Mouse (Mus musculus): ENCODE data around the gene Sel1l. TPM values are rescaled to one million over a fixed set of nuclear protein-coding genes. Genes with fewer than 3 reads are reported as not detected.
"Not testable (repeated sequence)": the region's sequence is repeated elsewhere in the genome, so short reads cannot be mapped to it uniquely, and the experiment has no call there.

Sel1l gene
- polyA plus RNA-seq, 1 experiment from 2014 or later = 131 TPM

- WGBS = 65% methylated on average over 4 of the region's 4 CpGs
- no peak overlapping the region for H3K9ac ChIP-seq (ENCODE audit: low read length)
- no peaks in the 10 kb centered on the region for H3K9me3 ChIP-seq (replicated peaks; ENCODE audit: control insufficient read depth, low read length)
- H3K4me3 ChIP-seq (replicated peaks; ENCODE audit: low read length) = no peak overlapping the region
- no peak overlapping the region for H3K27ac ChIP-seq (ENCODE audit: low read length)
- no peaks in the 10 kb centered on the region for H3K36me3 ChIP-seq (ENCODE audit: control insufficient read depth, insufficient read depth, low read length)
- ATAC-seq (ENCODE audit: insufficient read depth, low FRiP score) = no peak
- H3K27me3 ChIP-seq (ENCODE audit: control insufficient read depth, insufficient read depth, low read length) = no peaks in the 10 kb centered on the region
- no peak overlapping the region for H3K4me2 ChIP-seq (ENCODE audit: low read depth, low read length)
- no peaks in the 10 kb centered on the region for H3K4me1 ChIP-seq (ENCODE audit: control insufficient read depth, insufficient read depth, low read length)
These were observed 57.1 kb downstream of the Sel1l start for GRCm38 (mm10) chr12:91791822-91792221.

- H3K4me2 ChIP-seq (ENCODE audit: low read depth, low read length) = no peak overlapping the region
- peak; percentile 11; the same call in 1 of the 2 replicates for ATAC-seq (ENCODE audit: insufficient read depth, low FRiP score)
- H3K27me3 ChIP-seq (ENCODE audit: control insufficient read depth, insufficient read depth, low read length) = no peaks in the 10 kb centered on the region
- H3K27ac ChIP-seq (ENCODE audit: low read length) = no peak overlapping the region
- 0 out of 2 replicates have a peak, but pooled peaks cover 5% of the 10 kb centered on the region for H3K4me1 ChIP-seq (ENCODE audit: control insufficient read depth, insufficient read depth, low read length)
- H3K36me3 ChIP-seq (ENCODE audit: control insufficient read depth, insufficient read depth, low read length) = no peaks in the 10 kb centered on the region
- no peaks in the 10 kb centered on the region for H3K9me3 ChIP-seq (replicated peaks; ENCODE audit: control insufficient read depth, low read length)
- H3K9ac ChIP-seq (ENCODE audit: low read length) = no peak overlapping the region
- H3K4me3 ChIP-seq (replicated peaks; ENCODE audit: low read length) = no peak overlapping the region
- WGBS = 57% methylated on average over 6 of the region's 6 CpGs
These were observed 59.2 kb downstream of the Sel1l start for GRCm38 (mm10) chr12:91789801-91790200.

- WGBS = 63% methylated on average over 3 of the region's 3 CpGs
These were observed 60.5 kb downstream of the Sel1l start for GRCm38 (mm10) chr12:91788446-91788845.

GRCm38 (mm10) chr12:91787959-91788437, 61.0 kb downstream of the Sel1l start, which contains the start of gene Ston2:
TSS of gene Ston2 (minus strand) at chr12:91788387.
- Histone ChIP-seq H3K27ac (ENCODE audit: low read length) (no peak within 1 kb of the TSS), H3K27me3 (ENCODE audit: control insufficient read depth, insufficient read depth, low read length) (no peaks in the 10 kb centered on the region), H3K4me3 (replicated peaks; ENCODE audit: low read length) (no peak within 1 kb of the TSS), H3K4me2 (ENCODE audit: low read depth, low read length) (no peak within 1 kb of the TSS), H3K4me1 (ENCODE audit: control insufficient read depth, insufficient read depth, low read length) (0 out of 2 replicates have a peak, but pooled peaks cover 5% of the 10 kb centered on the region), H3K36me3 (ENCODE audit: control insufficient read depth, insufficient read depth, low read length) (no peaks in the 10 kb centered on the region), H3K9ac (ENCODE audit: low read length) (no peak within 1 kb of the TSS), H3K9me3 (replicated peaks; ENCODE audit: control insufficient read depth, low read length) (no peaks in the 10 kb centered on the region)
- WGBS = 57% methylated on average over 9 of the region's 9 CpGs
- no peak for ATAC-seq (ENCODE audit: insufficient read depth, low FRiP score)

More at GRCm38 (mm10) chr12:91788446-91788845, 60.5 kb downstream of the Sel1l start:
- not testable (repeated sequence) for H3K27ac ChIP-seq (ENCODE audit: low read length); H3K36me3 ChIP-seq (ENCODE audit: control insufficient read depth, insufficient read depth, low read length); H3K9me3 ChIP-seq (replicated peaks; ENCODE audit: control insufficient read depth, low read length); H3K4me2 ChIP-seq (ENCODE audit: low read depth, low read length); H3K27me3 ChIP-seq (ENCODE audit: control insufficient read depth, insufficient read depth, low read length); H3K9ac ChIP-seq (ENCODE audit: low read length); H3K4me1 ChIP-seq (ENCODE audit: control insufficient read depth, insufficient read depth, low read length); ATAC-seq (ENCODE audit: insufficient read depth, low FRiP score); H3K4me3 ChIP-seq (replicated peaks; ENCODE audit: low read length)

- Histone ChIP-seq H3K9ac (ENCODE audit: low read length) (no peak overlapping the region), H3K27ac (ENCODE audit: low read length) (no peak overlapping the region), H3K4me1 (ENCODE audit: control insufficient read depth, insufficient read depth, low read length) (0 out of 2 replicates have a peak, but pooled peaks cover 5% of the 10 kb centered on the region), H3K4me3 (replicated peaks; ENCODE audit: low read length) (no peak overlapping the region), H3K9me3 (replicated peaks; ENCODE audit: control insufficient read depth, low read length) (no peaks in the 10 kb centered on the region), H3K36me3 (ENCODE audit: control insufficient read depth, insufficient read depth, low read length) (no peaks in the 10 kb centered on the region), H3K4me2 (ENCODE audit: low read depth, low read length) (no peak overlapping the region), H3K27me3 (ENCODE audit: control insufficient read depth, insufficient read depth, low read length) (no peaks in the 10 kb centered on the region)
- 23% methylated on average over 10 of the region's 10 CpGs for whole genome bisulfite sequencing
- peak; percentile 80 for ATAC-seq (ENCODE audit: insufficient read depth, low FRiP score)
These were observed 62.6 kb downstream of the Sel1l start for GRCm38 (mm10) chr12:91786355-91786754.

- Histone ChIP-seq H3K9me3 (replicated peaks; ENCODE audit: control insufficient read depth, low read length) (no peaks in the 10 kb centered on the region), H3K27me3 (ENCODE audit: control insufficient read depth, insufficient read depth, low read length) (no peaks in the 10 kb centered on the region), H3K36me3 (ENCODE audit: control insufficient read depth, insufficient read depth, low read length) (no peaks in the 10 kb centered on the region), H3K4me2 (ENCODE audit: low read depth, low read length) (no peak overlapping the region), H3K27ac (ENCODE audit: low read length) (no peak overlapping the region), H3K9ac (ENCODE audit: low read length) (no peak overlapping the region), H3K4me3 (replicated peaks; ENCODE audit: low read length) (no peak overlapping the region), H3K4me1 (ENCODE audit: control insufficient read depth, insufficient read depth, low read length) (peaks cover 8% of the 10 kb centered on the region; the same call in 1 of the 2 replicates)
- WGBS = 83% methylated on average over 5 of the region's 5 CpGs
- ATAC-seq (ENCODE audit: insufficient read depth, low FRiP score) = no peak
These were observed 67.5 kb downstream of the Sel1l start for GRCm38 (mm10) chr12:91781432-91781831.

- WGBS = 86% methylated on average over 3 of the region's 3 CpGs
- Histone ChIP-seq H3K27me3 (ENCODE audit: control insufficient read depth, insufficient read depth, low read length) (no peaks in the 10 kb centered on the region), H3K36me3 (ENCODE audit: control insufficient read depth, insufficient read depth, low read length) (no peaks in the 10 kb centered on the region), H3K9me3 (replicated peaks; ENCODE audit: control insufficient read depth, low read length) (no peaks in the 10 kb centered on the region), H3K4me3 (replicated peaks; ENCODE audit: low read length) (no peak overlapping the region), H3K27ac (ENCODE audit: low read length) (no peak overlapping the region), H3K4me1 (ENCODE audit: control insufficient read depth, insufficient read depth, low read length) (peaks cover 3% of the 10 kb centered on the region; the same call in 1 of the 2 replicates), H3K9ac (ENCODE audit: low read length) (no peak overlapping the region), H3K4me2 (ENCODE audit: low read depth, low read length) (no peak overlapping the region)
- ATAC-seq (ENCODE audit: insufficient read depth, low FRiP score) = no peak
These were observed 68.4 kb downstream of the Sel1l start for GRCm38 (mm10) chr12:91780531-91780930.

- H3K9me3 ChIP-seq (replicated peaks; ENCODE audit: control insufficient read depth, low read length) = no peaks in the 10 kb centered on the region
- ATAC-seq (ENCODE audit: insufficient read depth, low FRiP score) = peak; percentile 91
- H3K4me2 ChIP-seq (ENCODE audit: low read depth, low read length) = peak overlapping the region; percentile 91
- H3K9ac ChIP-seq (ENCODE audit: low read length) = peak overlapping the region; percentile 71
- no peaks in the 10 kb centered on the region for H3K36me3 ChIP-seq (ENCODE audit: control insufficient read depth, insufficient read depth, low read length)
- WGBS = under 1% methylated on average over 35 of the region's 35 CpGs
- no peaks in the 10 kb centered on the region for H3K27me3 ChIP-seq (ENCODE audit: control insufficient read depth, insufficient read depth, low read length)
- peaks cover 6% of the 10 kb centered on the region; the same call in 1 of the 2 replicates for H3K4me1 ChIP-seq (ENCODE audit: control insufficient read depth, insufficient read depth, low read length)
- peak overlapping the region; percentile 62 for H3K4me3 ChIP-seq (replicated peaks; ENCODE audit: low read length)
- 0 out of 2 replicates have a peak overlapping the region, but pooled peaks have one; percentile 29 for H3K27ac ChIP-seq (ENCODE audit: low read length)
These were observed 70.0 kb downstream of the Sel1l start for GRCm38 (mm10) chr12:91779004-91779365.

GRCm38 (mm10) chr12:91778211-91779003, 70.5 kb downstream of the Sel1l start:
- Histone ChIP-seq H3K9ac (ENCODE audit: low read length) (peak overlapping the region; percentile 71), H3K36me3 (ENCODE audit: control insufficient read depth, insufficient read depth, low read length) (no peaks in the 10 kb centered on the region), H3K27ac (ENCODE audit: low read length) (0 out of 2 replicates have a peak overlapping the region, but pooled peaks have one; percentile 29), H3K9me3 (replicated peaks; ENCODE audit: control insufficient read depth, low read length) (no peaks in the 10 kb centered on the region), H3K27me3 (ENCODE audit: control insufficient read depth, insufficient read depth, low read length) (no peaks in the 10 kb centered on the region), H3K4me3 (replicated peaks; ENCODE audit: low read length) (peak overlapping the region; percentile 62), H3K4me2 (ENCODE audit: low read depth, low read length) (peak overlapping the region; percentile 91), H3K4me1 (ENCODE audit: control insufficient read depth, insufficient read depth, low read length) (peaks cover 6% of the 10 kb centered on the region; the same call in 1 of the 2 replicates)
- ATAC-seq (ENCODE audit: insufficient read depth, low FRiP score) = peak; percentile 71
- under 1% methylated on average over 49 of the region's 51 CpGs for WGBS

Data from stomach, embryonic 16.5 days (tissue).